Mouse (Mus musculus) kidney, adult 9 months (tissue): ENCODE data around the gene Hmgn5.

Experiments used
- DNase-seq: peaks from one replicate; pipeline ENCODE4 v3.0.0; 2022

Hmgn5 gene

GRCm38 (mm10) chrX:109013283-109013682 lies at the start of gene Hmgn5:
Hmgn5 (minus strand) TSS chrX:109013404.
- DNase-seq: peak; percentile 96

DNA sequence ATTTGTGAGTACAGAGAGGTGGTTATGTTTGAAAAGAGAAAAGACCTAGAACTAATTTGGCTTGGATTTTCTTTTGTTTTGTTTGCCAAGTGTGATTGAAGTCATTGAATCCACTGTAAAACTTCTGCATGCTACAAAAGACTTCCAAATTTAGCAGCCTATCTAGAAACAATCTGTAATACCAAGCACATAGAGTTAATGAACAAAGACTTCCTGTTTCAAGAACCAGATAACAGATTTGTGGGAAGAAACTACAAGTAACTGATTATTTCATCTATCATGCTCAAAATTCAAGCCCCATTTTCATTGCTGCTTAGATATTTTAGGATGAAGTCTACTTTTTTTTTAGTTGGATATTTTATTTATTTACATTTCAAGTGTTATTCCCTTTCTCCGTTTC lies 34.6 kb upstream of the Hmgn5 start:
- no peak for DNase-seq

DNA sequence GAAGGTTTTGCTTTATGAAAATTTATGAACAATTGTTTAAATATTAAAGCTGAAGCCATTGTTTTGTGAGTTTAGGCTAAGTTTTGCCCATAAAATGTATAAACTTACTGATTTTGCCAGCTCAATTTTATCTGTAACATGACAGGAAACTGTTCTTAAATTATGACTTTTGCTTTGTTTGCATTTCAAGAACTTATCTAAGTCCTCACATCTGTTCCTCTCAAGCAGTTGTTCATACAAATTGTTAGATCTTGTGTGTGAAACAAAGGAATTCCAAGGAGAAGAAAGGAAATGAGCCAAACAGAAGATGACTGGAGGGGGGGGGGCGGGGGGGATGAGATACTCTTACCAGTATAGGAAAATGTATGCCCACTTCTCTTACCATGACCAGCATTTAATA lies 13.0 kb upstream of the Hmgn5 start:
- no peak for DNase-seq

GRCm38 (mm10) chrX:109020858-109021257 lies 7.7 kb upstream of the Hmgn5 start:
- no peak for DNase-seq

- no peak for DNase-seq
Measured at GRCm38 (mm10) chrX:109014166-109014565, 962 bp upstream of the Hmgn5 start.

GRCm38 (mm10) chrX:109013686-109014085 lies 482 bp upstream of the Hmgn5 start:
- peak; percentile 65 for DNase-seq

DNA sequence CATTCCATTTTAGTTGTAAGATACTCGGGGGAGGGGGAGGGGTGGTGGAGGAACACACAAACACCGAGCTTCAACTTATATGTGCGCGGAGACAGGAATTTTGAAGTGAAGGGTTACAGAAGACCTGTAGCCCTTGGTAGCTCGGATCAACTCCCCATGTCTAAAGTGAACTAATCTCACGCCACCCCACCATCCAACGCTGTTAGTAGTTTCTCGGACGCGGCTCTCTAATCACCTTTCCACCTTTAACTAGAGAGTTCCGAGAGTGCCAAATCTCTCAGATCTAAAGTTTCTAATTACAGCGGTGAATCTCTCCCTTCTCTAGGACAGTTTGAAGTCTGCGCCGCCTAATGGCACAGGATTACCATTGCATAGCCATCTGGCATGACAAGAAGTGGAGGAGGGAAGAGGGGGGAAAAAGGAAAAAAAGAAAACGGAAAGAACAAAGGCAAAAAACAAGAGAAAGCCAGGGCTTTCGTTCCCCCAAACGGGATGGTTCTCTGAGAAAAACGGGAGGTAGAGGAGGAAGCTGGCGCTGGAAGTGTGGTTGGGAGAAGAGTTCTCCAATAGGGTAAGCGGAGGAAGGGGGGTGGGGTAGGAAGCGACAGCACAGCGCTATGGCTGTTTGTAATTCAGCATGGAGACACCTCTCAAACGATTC lies 703 bp downstream of the Hmgn5 start:
- peak; percentile 57 for DNase-seq

DNA sequence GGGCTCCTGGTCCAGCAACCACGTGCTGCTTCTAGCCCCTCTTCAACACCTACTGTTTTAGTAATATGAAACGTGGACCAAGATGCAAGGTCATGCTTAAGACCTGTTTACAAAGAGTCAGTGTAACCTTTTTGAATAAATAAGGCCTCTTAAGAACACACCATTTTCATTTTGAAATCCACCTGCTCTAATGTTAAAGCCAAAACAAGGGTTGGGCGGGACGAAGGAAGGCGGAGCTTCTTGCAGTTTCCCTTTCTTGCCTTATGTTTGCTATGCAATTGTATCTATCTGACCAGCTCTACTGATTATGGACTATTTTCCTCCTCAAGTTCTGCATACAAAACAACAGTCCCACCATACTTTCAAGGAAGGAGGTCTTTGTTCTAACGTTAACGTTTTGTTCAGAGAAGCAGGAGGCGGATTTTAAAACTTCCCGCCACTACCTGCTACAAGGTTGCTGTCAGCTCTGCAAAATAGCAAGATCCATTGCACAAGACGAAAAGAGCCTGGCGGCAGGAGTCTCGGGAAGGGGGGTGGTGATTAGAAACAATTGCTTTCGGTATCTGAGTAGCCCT lies 1.5 kb downstream of the Hmgn5 start:
- DNase-seq: peak; percentile 28

GRCm38 (mm10) chrX:109001277-109001676 lies 11.9 kb downstream of the Hmgn5 start:
- no peak for DNase-seq
